Mouse (Mus musculus): ENCODE measurements around the gene Pcdh7. TPM values are rescaled to one million over a fixed set of nuclear protein-coding genes. Genes with fewer than 3 reads are reported as not detected.

Gene Pcdh7
- polyA plus RNA-seq, 1 experiment: 7.8 TPM

GRCm38 (mm10) chr5:58025759-58026158 lies 308.0 kb downstream of the Pcdh7 start:
- H3K27me3 ChIP-seq (ENCODE audit: control insufficient read depth, insufficient read depth, low read length, poor library complexity, severe bottlenecking): no peaks in the 10 kb centered on the region
- H3K4me3 ChIP-seq (ENCODE audit: low read depth, low read length): no peak overlapping the region
- H3K9me3 ChIP-seq (replicated peaks; ENCODE audit: control insufficient read depth, insufficient read depth, low read length, poor library complexity, severe bottlenecking): no peaks in the 10 kb centered on the region
- H3K4me1 ChIP-seq (ENCODE audit: control insufficient read depth, insufficient read depth, low read length): no peaks in the 10 kb centered on the region
- H3K36me3 ChIP-seq (ENCODE audit: control insufficient read depth, insufficient read depth, low read length, poor library complexity, severe bottlenecking): no peaks in the 10 kb centered on the region
- TF ChIP-seq EP300 (IDR thresholded peaks at IDR 0.05; ENCODE audit: insufficient read depth, low read depth, low read length) (no peak), POLR2A (IDR thresholded peaks at IDR 0.05; ENCODE audit: insufficient read depth, low read length) (no peak), CTCF (IDR thresholded peaks at IDR 0.05; ENCODE audit: low read depth, low read length) (no peak)
- no peak overlapping the region for H3K27ac ChIP-seq (ENCODE audit: insufficient read depth, low read length)
- no peak overlapping the region for H3K9ac ChIP-seq (ENCODE audit: low read depth, poor library complexity, severe bottlenecking)

DNA sequence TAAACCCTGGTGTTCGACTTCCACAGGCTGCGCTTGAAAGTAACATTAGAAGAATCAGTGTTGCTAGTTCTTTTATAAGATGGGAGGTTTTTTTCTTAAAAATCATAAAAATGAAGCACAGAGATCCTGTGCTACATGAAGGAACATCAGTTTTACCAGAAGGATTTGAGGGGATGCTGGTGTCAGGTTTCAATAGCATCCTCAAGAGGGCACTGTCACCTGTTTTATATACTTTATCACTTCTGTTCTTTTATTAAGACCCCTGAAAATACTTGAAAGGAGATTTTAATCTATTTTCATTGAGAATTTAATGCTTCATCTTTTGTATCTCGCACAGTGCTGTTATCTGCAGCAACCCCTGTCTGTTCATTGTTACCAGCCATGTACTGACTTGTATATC lies 322.1 kb downstream of the Pcdh7 start:
- H3K9ac ChIP-seq (ENCODE audit: low read depth, poor library complexity, severe bottlenecking): no peak overlapping the region
- H3K4me1 ChIP-seq (ENCODE audit: control insufficient read depth, insufficient read depth, low read length): no peaks in the 10 kb centered on the region
- H3K36me3 ChIP-seq (ENCODE audit: control insufficient read depth, insufficient read depth, low read length, poor library complexity, severe bottlenecking): no peaks in the 10 kb centered on the region
- TF ChIP-seq EP300 (IDR thresholded peaks at IDR 0.05; ENCODE audit: insufficient read depth, low read depth, low read length) (no peak), CTCF (IDR thresholded peaks at IDR 0.05; ENCODE audit: low read depth, low read length) (no peak), POLR2A (IDR thresholded peaks at IDR 0.05; ENCODE audit: insufficient read depth, low read length) (no peak)
- H3K27ac ChIP-seq (ENCODE audit: insufficient read depth, low read length): no peak overlapping the region
- no peaks in the 10 kb centered on the region for H3K27me3 ChIP-seq (ENCODE audit: control insufficient read depth, insufficient read depth, low read length, poor library complexity, severe bottlenecking)
- H3K4me3 ChIP-seq (ENCODE audit: low read depth, low read length): no peak overlapping the region
- no peaks in the 10 kb centered on the region for H3K9me3 ChIP-seq (replicated peaks; ENCODE audit: control insufficient read depth, insufficient read depth, low read length, poor library complexity, severe bottlenecking)

DNA sequence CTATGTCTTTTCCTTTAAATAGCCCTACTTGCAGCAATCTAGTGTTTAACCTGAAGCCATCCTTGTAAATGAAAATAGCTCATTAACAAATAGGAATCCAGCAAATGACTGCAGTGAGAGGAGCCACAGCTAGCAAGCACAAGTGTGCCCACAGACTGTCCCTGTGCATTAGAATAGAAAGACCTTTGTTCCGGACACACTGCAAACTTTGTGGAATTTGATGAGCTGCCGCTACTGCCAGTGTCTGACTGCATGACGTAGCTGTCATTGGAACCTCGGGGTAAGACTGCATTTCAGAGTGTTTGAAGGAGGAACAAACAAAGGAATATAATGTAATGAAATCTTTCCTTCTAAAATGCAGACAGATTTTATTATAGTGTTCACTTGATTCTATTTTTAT lies 326.4 kb downstream of the Pcdh7 start:
- TF ChIP-seq POLR2A (IDR thresholded peaks at IDR 0.05; ENCODE audit: insufficient read depth, low read length) (no peak), CTCF (IDR thresholded peaks at IDR 0.05; ENCODE audit: low read depth, low read length) (no peak), EP300 (IDR thresholded peaks at IDR 0.05; ENCODE audit: insufficient read depth, low read depth, low read length) (no peak)
- no peaks in the 10 kb centered on the region for H3K4me1 ChIP-seq (ENCODE audit: control insufficient read depth, insufficient read depth, low read length)
- H3K9me3 ChIP-seq (replicated peaks; ENCODE audit: control insufficient read depth, insufficient read depth, low read length, poor library complexity, severe bottlenecking): no peaks in the 10 kb centered on the region
- H3K27ac ChIP-seq (ENCODE audit: insufficient read depth, low read length): no peak overlapping the region
- H3K4me3 ChIP-seq (ENCODE audit: low read depth, low read length): no peak overlapping the region
- no peak overlapping the region for H3K9ac ChIP-seq (ENCODE audit: low read depth, poor library complexity, severe bottlenecking)
- H3K36me3 ChIP-seq (ENCODE audit: control insufficient read depth, insufficient read depth, low read length, poor library complexity, severe bottlenecking): no peaks in the 10 kb centered on the region
- no peaks in the 10 kb centered on the region for H3K27me3 ChIP-seq (ENCODE audit: control insufficient read depth, insufficient read depth, low read length, poor library complexity, severe bottlenecking)

- no peak for TF ChIP-seq POLR2A (IDR thresholded peaks at IDR 0.05; ENCODE audit: insufficient read depth, low read length)
- TF ChIP-seq EP300 (IDR thresholded peaks at IDR 0.05; ENCODE audit: insufficient read depth, low read depth, low read length): no peak
- no peak for TF ChIP-seq CTCF (IDR thresholded peaks at IDR 0.05; ENCODE audit: low read depth, low read length)
- H3K9me3 ChIP-seq (replicated peaks; ENCODE audit: control insufficient read depth, insufficient read depth, low read length, poor library complexity, severe bottlenecking): no peaks in the 10 kb centered on the region
- H3K9ac ChIP-seq (ENCODE audit: low read depth, poor library complexity, severe bottlenecking): no peak overlapping the region
- no peaks in the 10 kb centered on the region for H3K36me3 ChIP-seq (ENCODE audit: control insufficient read depth, insufficient read depth, low read length, poor library complexity, severe bottlenecking)
- no peaks in the 10 kb centered on the region for H3K4me1 ChIP-seq (ENCODE audit: control insufficient read depth, insufficient read depth, low read length)
- no peaks in the 10 kb centered on the region for H3K27me3 ChIP-seq (ENCODE audit: control insufficient read depth, insufficient read depth, low read length, poor library complexity, severe bottlenecking)
- no peak overlapping the region for H3K4me3 ChIP-seq (ENCODE audit: low read depth, low read length)
- H3K27ac ChIP-seq (ENCODE audit: insufficient read depth, low read length): no peak overlapping the region
Measured at GRCm38 (mm10) chr5:58081054-58081453, 363.3 kb downstream of the Pcdh7 start.

DNA sequence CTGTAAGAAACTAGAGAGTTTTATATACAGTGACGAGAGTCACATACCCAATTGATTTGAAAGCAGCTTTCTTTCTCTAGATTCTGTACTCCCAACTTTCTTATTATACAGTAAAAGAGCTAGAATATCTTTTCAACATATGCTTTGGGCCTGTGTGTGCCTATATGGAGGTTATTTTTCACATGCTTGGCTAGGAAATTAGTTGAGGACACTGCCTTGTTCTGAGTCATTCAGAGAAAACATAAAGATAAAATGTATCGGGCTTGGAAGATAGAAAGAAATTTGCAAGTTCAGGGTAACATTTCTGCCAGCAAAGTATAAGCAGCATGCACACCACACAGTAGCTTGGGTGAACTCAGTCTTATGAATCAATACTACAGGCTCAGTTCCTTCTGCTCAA lies 364.5 kb downstream of the Pcdh7 start:
- no peaks in the 10 kb centered on the region for H3K4me1 ChIP-seq (ENCODE audit: control insufficient read depth, insufficient read depth, low read length)
- no peak overlapping the region for H3K27ac ChIP-seq (ENCODE audit: insufficient read depth, low read length)
- no peaks in the 10 kb centered on the region for H3K27me3 ChIP-seq (ENCODE audit: control insufficient read depth, insufficient read depth, low read length, poor library complexity, severe bottlenecking)
- H3K36me3 ChIP-seq (ENCODE audit: control insufficient read depth, insufficient read depth, low read length, poor library complexity, severe bottlenecking): no peaks in the 10 kb centered on the region
- H3K9me3 ChIP-seq (replicated peaks; ENCODE audit: control insufficient read depth, insufficient read depth, low read length, poor library complexity, severe bottlenecking): no peaks in the 10 kb centered on the region
- no peak overlapping the region for H3K4me3 ChIP-seq (ENCODE audit: low read depth, low read length)
- H3K9ac ChIP-seq (ENCODE audit: low read depth, poor library complexity, severe bottlenecking): no peak overlapping the region
- TF ChIP-seq POLR2A (IDR thresholded peaks at IDR 0.05; ENCODE audit: insufficient read depth, low read length) (no peak), CTCF (IDR thresholded peaks at IDR 0.05; ENCODE audit: low read depth, low read length) (no peak), EP300 (IDR thresholded peaks at IDR 0.05; ENCODE audit: insufficient read depth, low read depth, low read length) (no peak)

DNA sequence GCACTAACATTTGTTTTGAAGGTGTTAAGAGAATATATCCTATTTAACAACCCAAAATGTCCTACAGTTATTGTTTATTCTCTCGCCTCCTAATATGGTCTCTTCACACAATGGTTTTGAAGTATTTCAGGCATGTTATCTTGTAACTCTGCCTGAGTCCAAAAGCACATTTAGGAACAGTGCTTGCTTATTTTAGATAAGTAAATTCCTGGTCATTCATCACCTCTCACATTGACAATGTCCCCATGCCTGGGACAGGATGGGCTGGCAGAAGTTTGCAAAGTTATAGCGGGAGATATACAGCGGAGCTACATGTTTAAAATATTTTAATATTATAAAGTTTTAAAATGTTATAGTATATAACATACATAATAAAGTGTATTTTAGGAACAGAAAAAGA lies 365.3 kb downstream of the Pcdh7 start:
- no peak overlapping the region for H3K9ac ChIP-seq (ENCODE audit: low read depth, poor library complexity, severe bottlenecking)
- no peaks in the 10 kb centered on the region for H3K4me1 ChIP-seq (ENCODE audit: control insufficient read depth, insufficient read depth, low read length)
- no peak overlapping the region for H3K4me3 ChIP-seq (ENCODE audit: low read depth, low read length)
- H3K27me3 ChIP-seq (ENCODE audit: control insufficient read depth, insufficient read depth, low read length, poor library complexity, severe bottlenecking): no peaks in the 10 kb centered on the region
- no peaks in the 10 kb centered on the region for H3K36me3 ChIP-seq (ENCODE audit: control insufficient read depth, insufficient read depth, low read length, poor library complexity, severe bottlenecking)
- no peak for TF ChIP-seq EP300 (IDR thresholded peaks at IDR 0.05; ENCODE audit: insufficient read depth, low read depth, low read length)
- no peak for TF ChIP-seq POLR2A (IDR thresholded peaks at IDR 0.05; ENCODE audit: insufficient read depth, low read length)
- TF ChIP-seq CTCF (IDR thresholded peaks at IDR 0.05; ENCODE audit: low read depth, low read length): no peak
- no peak overlapping the region for H3K27ac ChIP-seq (ENCODE audit: insufficient read depth, low read length)
- H3K9me3 ChIP-seq (replicated peaks; ENCODE audit: control insufficient read depth, insufficient read depth, low read length, poor library complexity, severe bottlenecking): no peaks in the 10 kb centered on the region

Data from ES-Bruce4 (cell line).